Mouse (Mus musculus) erythroblast, embryonic 14.5 days (primary cell): Measurements from ENCODE around the gene Zbtb34. TPM values are rescaled to one million over a fixed set of nuclear protein-coding genes. Genes with fewer than 3 reads are reported as not detected.

Experiments
- H3K27me3 ChIP-seq: 2 replicates; pipeline ENCODE4 v1.6.1; 2012; ENCODE audit warnings: inconsistent platforms; ENCODE audit not compliant: control insufficient read depth
- H3K36me3 ChIP-seq: 2 replicates; pipeline ENCODE4 v1.6.1; 2012; ENCODE audit warnings: mild to moderate bottlenecking, inconsistent platforms; ENCODE audit not compliant: control insufficient read depth
- H3K4me1 ChIP-seq: 2 replicates; pipeline ENCODE4 v1.6.1; 2012; ENCODE audit warnings: inconsistent platforms; ENCODE audit not compliant: control insufficient read depth
- H3K4me3 ChIP-seq: replicated peaks from 2 replicates; pipeline ENCODE3; 2012; ENCODE audit warnings: moderate library complexity, mild to moderate bottlenecking, inconsistent platforms
- H3K9me3 ChIP-seq: 2 replicates; pipeline ENCODE4 v1.6.1; 2012; ENCODE audit warnings: low read length, inconsistent platforms, mixed read lengths; ENCODE audit not compliant: control insufficient read depth
- GATA1 ChIP-seq: IDR thresholded peaks from 2 replicates; pipeline ENCODE4 v1.6.1; 2012; ENCODE audit warnings: low read length, inconsistent platforms, mixed read lengths
- TAL1 ChIP-seq: IDR thresholded peaks from 3 replicates; pipeline ENCODE4 v1.6.1; 2012; ENCODE audit warnings: low read length, inconsistent platforms, mixed read lengths
- polyA plus RNA-seq: library from polyadenylated mRNA; stranded (reverse); fragments of >175 nt; gene quantifications from 2 replicates; pipeline ENCODE4 v1.2.3, GENCODE M21; 2012

Zbtb34 gene
- polyA plus RNA-seq, 1 experiment: 0.03 TPM

DNA sequence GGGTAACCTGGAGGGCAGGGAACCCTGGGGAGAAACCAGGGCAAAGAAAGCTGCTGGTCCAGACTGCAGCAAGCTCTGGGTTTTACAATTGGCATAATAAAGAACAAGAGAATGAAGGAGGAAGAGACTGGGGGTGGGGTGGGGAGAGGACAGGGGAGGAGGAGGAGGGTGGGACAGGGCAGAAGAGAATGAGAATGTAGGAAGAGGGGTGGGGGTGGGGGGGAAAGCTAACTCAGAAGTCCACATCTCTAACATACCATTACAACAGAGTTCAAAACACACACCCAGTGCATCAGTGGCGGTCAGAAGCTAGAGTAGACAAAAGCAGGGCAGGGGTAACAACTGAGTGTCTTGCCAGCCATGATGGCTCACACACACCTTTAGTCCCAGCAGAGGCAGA is 29.9 kb upstream of the Zbtb34 start:
- TF ChIP-seq TAL1: no peak
- no peak for TF ChIP-seq GATA1
- Histone ChIP-seq H3K27me3 (no peaks in the 10 kb centered on the region), H3K9me3 (no peaks in the 10 kb centered on the region), H3K36me3 (peaks cover 83% of the 10 kb centered on the region), H3K4me1 (peaks cover 15% of the 10 kb centered on the region), H3K4me3 (no peak overlapping the region)

- Histone ChIP-seq H3K4me3 (no peak overlapping the region), H3K27me3 (no peaks in the 10 kb centered on the region), H3K4me1 (peaks cover 9% of the 10 kb centered on the region), H3K36me3 (peaks cover 83% of the 10 kb centered on the region), H3K9me3 (no peaks in the 10 kb centered on the region)
- TF ChIP-seq GATA1 (no peak), TAL1 (no peak)
Measured at GRCm38 (mm10) chr2:33459660-33460059, 28.5 kb upstream of the Zbtb34 start.

DNA sequence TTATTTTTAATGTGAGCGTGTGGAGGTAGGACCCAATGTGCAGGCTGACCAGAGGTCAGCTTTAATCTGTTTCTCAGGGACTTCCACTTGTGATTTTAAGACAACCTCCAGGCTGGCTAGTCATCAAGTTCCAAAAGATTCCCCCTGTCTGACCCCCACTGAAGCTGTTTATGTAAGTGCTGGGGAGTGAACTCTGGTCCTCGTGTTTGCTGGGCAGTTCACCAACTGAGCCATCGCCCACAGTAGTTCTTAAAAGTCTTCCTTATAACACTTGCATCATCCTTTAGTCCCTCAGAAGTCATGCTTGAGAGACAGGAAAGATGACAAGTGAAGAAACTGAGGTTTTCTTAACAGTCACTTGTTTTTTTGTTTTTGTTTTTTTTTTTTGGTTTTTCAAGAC is 25.6 kb upstream of the Zbtb34 start:
- TF ChIP-seq TAL1 (no peak), GATA1 (no peak)
- Histone ChIP-seq H3K27me3 (no peaks in the 10 kb centered on the region), H3K4me3 (no peak overlapping the region), H3K9me3 (no peaks in the 10 kb centered on the region), H3K4me1 (peaks cover 18% of the 10 kb centered on the region), H3K36me3 (peaks cover 83% of the 10 kb centered on the region)

- no peaks in the 10 kb centered on the region for H3K27me3 ChIP-seq
- H3K36me3 ChIP-seq: peaks cover 83% of the 10 kb centered on the region
- no peak overlapping the region for H3K4me3 ChIP-seq
- no peak for TF ChIP-seq TAL1
- no peak for TF ChIP-seq GATA1
- no peaks in the 10 kb centered on the region for H3K9me3 ChIP-seq
- H3K4me1 ChIP-seq: peaks cover 18% of the 10 kb centered on the region
Measured at GRCm38 (mm10) chr2:33456242-33456641, 25.1 kb upstream of the Zbtb34 start.

GRCm38 (mm10) chr2:33455350-33455749 is 24.2 kb upstream of the Zbtb34 start:
- H3K27me3 ChIP-seq: no peaks in the 10 kb centered on the region
- H3K36me3 ChIP-seq: peaks cover 82% of the 10 kb centered on the region
- no peaks in the 10 kb centered on the region for H3K9me3 ChIP-seq
- TF ChIP-seq TAL1 (no peak), GATA1 (no peak)
- no peak overlapping the region for H3K4me3 ChIP-seq
- peaks cover 16% of the 10 kb centered on the region for H3K4me1 ChIP-seq

GRCm38 (mm10) chr2:33454816-33455215 is 23.7 kb upstream of the Zbtb34 start:
- TF ChIP-seq GATA1 (no peak), TAL1 (no peak)
- peaks cover 80% of the 10 kb centered on the region for H3K36me3 ChIP-seq

DNA sequence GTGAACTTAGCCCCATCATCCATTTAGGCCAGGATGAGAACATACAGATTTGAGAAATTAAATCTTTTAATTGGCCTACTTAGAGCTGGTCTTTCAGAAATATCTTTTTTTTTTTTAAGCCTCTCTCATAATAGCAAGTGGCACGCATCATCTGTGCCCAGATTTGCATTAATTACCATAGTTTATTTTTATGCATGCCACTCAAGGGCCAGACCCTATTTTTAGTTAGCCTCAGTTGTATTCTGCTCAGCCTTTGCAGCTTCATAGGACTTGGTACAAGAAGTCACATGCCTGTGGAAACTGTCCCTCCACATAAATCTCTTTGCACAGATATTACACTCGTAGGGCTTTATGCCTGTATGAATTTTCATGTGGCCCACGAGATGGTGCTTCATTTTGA is 22.4 kb upstream of the Zbtb34 start:
- no peak for TF ChIP-seq GATA1
- no peak for TF ChIP-seq TAL1

More at GRCm38 (mm10) chr2:33454816-33455215, 23.7 kb upstream of the Zbtb34 start:
- H3K4me1 ChIP-seq: peaks cover 14% of the 10 kb centered on the region
- no peaks in the 10 kb centered on the region for H3K9me3 ChIP-seq
- no peak overlapping the region for H3K4me3 ChIP-seq
- no peaks in the 10 kb centered on the region for H3K27me3 ChIP-seq

GRCm38 (mm10) chr2:33452721-33453120 is 21.6 kb upstream of the Zbtb34 start:
- no peaks in the 10 kb centered on the region for H3K9me3 ChIP-seq
- H3K27me3 ChIP-seq: no peaks in the 10 kb centered on the region
- peaks cover 78% of the 10 kb centered on the region for H3K36me3 ChIP-seq
- H3K4me1 ChIP-seq: peaks cover 8% of the 10 kb centered on the region
- no peak overlapping the region for H3K4me3 ChIP-seq
- TF ChIP-seq GATA1: no peak
- TF ChIP-seq TAL1: no peak

More for the DNA sequence above, 22.4 kb upstream of the Zbtb34 start:
- Histone ChIP-seq H3K4me3 (no peak overlapping the region), H3K4me1 (peaks cover 8% of the 10 kb centered on the region), H3K36me3 (peaks cover 83% of the 10 kb centered on the region), H3K9me3 (no peaks in the 10 kb centered on the region), H3K27me3 (no peaks in the 10 kb centered on the region)

DNA sequence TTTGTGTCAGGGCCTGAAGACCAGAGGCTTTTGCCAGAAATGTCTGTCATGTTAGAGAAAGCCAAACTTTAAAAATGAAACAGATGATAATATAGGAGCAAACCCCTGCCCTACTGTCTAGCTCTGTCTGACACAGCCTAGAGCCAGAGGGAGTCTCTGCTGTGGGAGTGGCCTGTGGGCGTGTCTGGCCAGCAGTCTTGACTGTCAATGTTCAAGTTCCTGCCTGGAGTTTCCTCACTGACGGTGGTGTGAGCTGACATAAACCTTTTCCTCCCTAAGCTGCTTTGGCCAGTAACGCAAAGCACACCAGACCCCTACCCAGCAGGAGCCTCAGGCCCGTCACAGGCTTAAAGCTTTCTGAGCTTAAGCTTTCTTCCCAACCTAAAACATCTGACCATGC is 21.0 kb upstream of the Zbtb34 start:
- Histone ChIP-seq H3K4me3 (no peak overlapping the region), H3K4me1 (peaks cover 8% of the 10 kb centered on the region), H3K9me3 (no peaks in the 10 kb centered on the region), H3K36me3 (peaks cover 75% of the 10 kb centered on the region), H3K27me3 (no peaks in the 10 kb centered on the region)
- no peak for TF ChIP-seq TAL1
- no peak for TF ChIP-seq GATA1
